Mouse (Mus musculus) bone marrow macrophage, adult 2 months (primary cell): Measurements from ENCODE around the gene Pccb. TPM values are rescaled to one million over a fixed set of nuclear protein-coding genes. Genes with fewer than 3 reads are reported as not detected.

Source experiments
- H3K27ac ChIP-seq: 2 replicates; pipeline ENCODE4 v1.5.1; 2012; ENCODE audit warnings: low read depth, low read length; ENCODE audit not compliant: insufficient read depth
- H3K4me1 ChIP-seq: 2 replicates; pipeline ENCODE4 v1.6.1; 2012; ENCODE audit warnings: low read length; ENCODE audit not compliant: control insufficient read depth, insufficient read depth
- H3K4me3 ChIP-seq: 2 replicates; pipeline ENCODE4 v1.5.1; 2012; ENCODE audit warnings: mild to moderate bottlenecking, low read length, moderate library complexity; ENCODE audit not compliant: insufficient read depth
- CTCF ChIP-seq: IDR thresholded peaks from 2 replicates; pipeline ENCODE4 v1.5.1; 2012; ENCODE audit warnings: low read depth, mild to moderate bottlenecking, low read length, moderate library complexity
- POLR2A ChIP-seq: IDR thresholded peaks from 2 replicates; pipeline ENCODE4 v1.6.1; 2012; ENCODE audit warnings: mild to moderate bottlenecking, low read depth, low read length, borderline replicate concordance
- polyA plus RNA-seq: library from polyadenylated mRNA; stranded (reverse); fragments of >200 nt; gene quantifications from 2 replicates; pipeline ENCODE4 v1.2.4, GENCODE M21; 2012; ENCODE audit not compliant: missing spikeins, insufficient read depth, insufficient read length

Pccb gene
- polyA plus RNA-seq, 1 experiment = 24.0 TPM

DNA sequence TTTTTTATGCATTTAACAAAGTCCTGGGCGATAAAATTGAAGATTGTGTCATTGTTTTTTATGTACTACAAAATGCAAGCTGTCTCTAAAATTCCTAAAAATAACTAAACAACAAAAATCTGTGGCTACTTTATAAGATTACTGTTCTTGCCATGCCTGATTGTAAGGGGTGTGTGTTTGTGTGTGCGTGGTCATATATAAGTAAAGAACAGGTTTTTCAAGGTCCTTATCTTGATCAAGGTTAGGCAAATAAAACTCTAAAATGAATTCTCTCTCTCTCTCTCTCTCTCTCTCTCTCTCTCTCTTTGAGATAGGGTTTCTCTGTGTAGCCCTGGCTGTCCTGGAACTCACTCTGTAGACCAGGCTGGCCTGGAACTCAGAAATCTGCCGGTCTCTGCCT, 17.3 kb upstream of the Pccb start:
- H3K27ac ChIP-seq = no peak overlapping the region
- no peak overlapping the region for H3K4me3 ChIP-seq
- H3K4me1 ChIP-seq = no peaks in the 10 kb centered on the region
- TF ChIP-seq CTCF (no peak), POLR2A (no peak)

GRCm38 (mm10) chr9:101045710-101046338, 11.1 kb upstream of the Pccb start:
- H3K4me3 ChIP-seq = no peak overlapping the region
- H3K27ac ChIP-seq = no peak overlapping the region
- TF ChIP-seq CTCF (no peak), POLR2A (no peak)
- H3K4me1 ChIP-seq = 0 out of 2 replicates have a peak, but pooled peaks cover 3% of the 10 kb centered on the region

GRCm38 (mm10) chr9:101042249-101042648, 7.6 kb upstream of the Pccb start:
- Histone ChIP-seq H3K4me3 (no peak overlapping the region), H3K27ac (no peak overlapping the region), H3K4me1 (peaks cover 5% of the 10 kb centered on the region)
- TF ChIP-seq CTCF = no peak
- no peak for TF ChIP-seq POLR2A

- Histone ChIP-seq H3K4me1 (peaks cover 5% of the 10 kb centered on the region), H3K27ac (no peak overlapping the region), H3K4me3 (no peak overlapping the region)
- no peak for TF ChIP-seq POLR2A
- TF ChIP-seq CTCF = no peak
These were observed 6.8 kb upstream of the Pccb start for GRCm38 (mm10) chr9:101041508-101041907.

GRCm38 (mm10) chr9:101038634-101039033, 3.9 kb upstream of the Pccb start:
- no peak overlapping the region for H3K4me3 ChIP-seq
- no peak for TF ChIP-seq POLR2A
- TF ChIP-seq CTCF = no peak
- peaks cover 13% of the 10 kb centered on the region for H3K4me1 ChIP-seq

GRCm38 (mm10) chr9:101037396-101037795, 2.7 kb upstream of the Pccb start:
- H3K27ac ChIP-seq = no peak overlapping the region
- H3K4me1 ChIP-seq = peaks cover 13% of the 10 kb centered on the region
- no peak overlapping the region for H3K4me3 ChIP-seq
- TF ChIP-seq POLR2A (no peak), CTCF (no peak)

More at GRCm38 (mm10) chr9:101038634-101039033, 3.9 kb upstream of the Pccb start:
- no peak overlapping the region for H3K27ac ChIP-seq

DNA sequence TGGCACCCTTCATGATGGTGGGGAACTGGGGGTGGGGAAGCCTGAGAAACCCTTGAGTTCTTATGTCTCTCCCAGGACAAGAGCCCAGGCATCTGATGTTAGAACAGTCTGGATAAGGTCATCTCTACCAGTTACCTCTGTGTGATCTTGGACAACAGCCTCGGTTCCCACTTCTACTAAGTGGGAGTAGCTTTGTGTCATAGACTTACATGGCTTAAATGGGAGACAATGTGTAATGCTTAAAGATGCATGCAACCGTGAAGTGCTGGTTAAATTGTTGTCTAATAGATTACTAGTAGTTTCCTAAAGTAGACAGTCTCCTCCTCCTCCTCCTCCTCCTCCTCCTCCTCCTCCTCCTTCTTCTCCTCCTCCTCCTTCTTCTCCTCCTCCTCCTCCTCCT, 2.2 kb upstream of the Pccb start:
- no peak overlapping the region for H3K27ac ChIP-seq
- no peak overlapping the region for H3K4me3 ChIP-seq
- H3K4me1 ChIP-seq = peaks cover 12% of the 10 kb centered on the region
- TF ChIP-seq CTCF (no peak), POLR2A (no peak)

GRCm38 (mm10) chr9:101035836-101036596, 1.3 kb upstream of the Pccb start:
- no peak for TF ChIP-seq POLR2A
- TF ChIP-seq CTCF = no peak
- Histone ChIP-seq H3K4me3 (no peak overlapping the region), H3K4me1 (peaks cover 12% of the 10 kb centered on the region), H3K27ac (no peak overlapping the region)

DNA sequence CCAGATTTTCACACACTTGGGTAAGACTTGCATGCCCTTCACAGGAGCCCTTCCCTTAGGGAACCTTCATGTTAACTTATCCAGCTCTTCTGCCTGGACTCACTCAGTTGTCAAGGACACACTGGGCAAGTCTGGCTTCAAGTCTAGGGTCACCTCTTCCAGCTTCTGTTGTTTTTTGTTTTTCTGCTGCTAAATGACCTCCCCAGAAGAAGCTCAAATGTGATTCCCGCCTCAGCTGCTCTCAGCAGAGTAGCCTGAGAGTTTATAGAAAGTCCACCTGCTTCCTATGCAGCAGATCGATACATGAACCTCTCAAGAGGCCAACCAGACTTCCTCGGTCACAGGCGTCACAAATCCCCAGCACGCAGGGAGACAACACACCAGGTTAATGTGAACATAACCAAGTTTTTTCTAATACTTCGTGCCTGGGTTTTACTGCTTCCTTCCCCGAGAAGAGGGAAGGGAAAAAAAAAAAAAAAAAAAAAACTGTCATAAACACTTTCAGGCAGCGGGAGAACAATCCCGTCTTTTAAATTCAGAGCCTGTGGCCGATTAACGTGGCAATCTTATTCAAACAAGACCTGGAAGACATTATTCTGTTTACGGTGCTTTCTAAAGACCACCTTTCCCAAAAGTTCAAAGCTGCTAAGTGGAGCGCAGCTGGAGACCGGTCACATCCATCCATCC, 794 bp downstream of the Pccb start:
- Histone ChIP-seq H3K27ac (0 out of 2 replicates have a peak overlapping the region, but pooled peaks have one; percentile 16), H3K4me3 (peak overlapping the region; percentile 74), H3K4me1 (peaks cover 12% of the 10 kb centered on the region)
- TF ChIP-seq CTCF = no peak
- no peak for TF ChIP-seq POLR2A

GRCm38 (mm10) chr9:101018768-101019167, 15.9 kb downstream of the Pccb start:
- Histone ChIP-seq H3K4me1 (no peaks in the 10 kb centered on the region), H3K4me3 (no peak overlapping the region), H3K27ac (no peak overlapping the region)
- TF ChIP-seq CTCF (no peak), POLR2A (no peak)
